Mouse (Mus musculus) hindbrain, embryonic 13.5 days (tissue): ENCODE results near the gene Plch2. TPM values are rescaled to one million over a fixed set of nuclear protein-coding genes. Genes with fewer than 3 reads are reported as not detected.

Source experiments
- ATAC-seq: fragments of 200-750 bp; cut with Nextera tagmentation; 2 replicates; pipeline ENCODE4 v1.8.0; 2017; ENCODE audit warnings: moderate TSS enrichment; ENCODE audit not compliant: low FRiP score
- H3K27ac ChIP-seq: fragments of 300-500 bp; sonication (generic); 2 replicates; pipeline ENCODE4 v1.5.1; 2015; ENCODE audit warnings: inconsistent platforms, mild to moderate bottlenecking, moderate library complexity
- H3K27me3 ChIP-seq: fragments of 300-500 bp; sonication (generic); 2 replicates; pipeline ENCODE4 v1.6.1; 2015; ENCODE audit warnings: mild to moderate bottlenecking, inconsistent platforms
- H3K36me3 ChIP-seq: fragments of 300-500 bp; sonication (generic); 2 replicates; pipeline ENCODE4 v1.6.1; 2015; ENCODE audit warnings: mild to moderate bottlenecking, inconsistent platforms
- H3K4me1 ChIP-seq: fragments of 300-500 bp; sonication (generic); replicated peaks from 2 replicates; pipeline ENCODE4 v1.6.1; 2015; ENCODE audit warnings: inconsistent platforms
- H3K4me2 ChIP-seq: fragments of 300-500 bp; sonication (generic); 2 replicates; pipeline ENCODE4 v1.6.1; 2015; ENCODE audit warnings: inconsistent platforms, mild to moderate bottlenecking, moderate library complexity
- H3K4me3 ChIP-seq: fragments of 300-500 bp; sonication (generic); 2 replicates; pipeline ENCODE4 v1.5.1; 2015; ENCODE audit warnings: mild to moderate bottlenecking, inconsistent platforms
- H3K9ac ChIP-seq: fragments of 300-500 bp; sonication (generic); 2 replicates; pipeline ENCODE4 v1.6.1; 2015; ENCODE audit warnings: mild to moderate bottlenecking, inconsistent platforms
- H3K9me3 ChIP-seq: fragments of 300-500 bp; sonication (generic); 2 replicates; pipeline ENCODE4 v1.6.1; 2016; ENCODE audit warnings: inconsistent platforms
- WGBS: fragments of 180-500 bp; shearing (Covaris S2); methylation state at CpG from one replicate; pipeline ENCODE4 v1.1.7; 2015; 5-methylcytosine and 5-hydroxymethylcytosine counted together
- polyA plus RNA-seq: library from polyadenylated mRNA; unstranded; fragments of >200 nt; fragmentation: Nextera tagmentation; extraction: Ambion mirVana; gene quantifications from 2 replicates; pipeline ENCODE4 v1.2.1, GENCODE M21; 2015

The Plch2 gene
- polyA plus RNA-seq, 1 experiment from 2014 or later: 8.4 TPM

- Histone ChIP-seq H3K4me3 (no peak overlapping the region), H3K27ac (no peak overlapping the region), H3K4me2 (no peak overlapping the region), H3K36me3 (peaks cover 57% of the 10 kb centered on the region), H3K27me3 (0 out of 2 replicates have a peak, but pooled peaks cover under 1% of the 10 kb centered on the region), H3K4me1 (peaks cover 22% of the 10 kb centered on the region), H3K9me3 (no peaks in the 10 kb centered on the region), H3K9ac (peak overlapping the region; percentile 43; the same call in 1 of the 2 replicates)
- ATAC-seq: no peak
- WGBS: 84% methylated on average over 6 of the region's 6 CpGs
Measured at GRCm38 (mm10) chr4:155069191-155069590, 12.6 kb upstream of the Plch2 start.

GRCm38 (mm10) chr4:155068357-155068972, 11.9 kb upstream of the Plch2 start:
- Histone ChIP-seq H3K27me3 (0 out of 2 replicates have a peak, but pooled peaks cover 3% of the 10 kb centered on the region), H3K4me1 (peaks cover 22% of the 10 kb centered on the region), H3K9ac (no peak overlapping the region), H3K9me3 (no peaks in the 10 kb centered on the region), H3K27ac (no peak overlapping the region), H3K4me3 (no peak overlapping the region), H3K4me2 (no peak overlapping the region), H3K36me3 (peaks cover 50% of the 10 kb centered on the region)
- 95% methylated on average over 20 of the region's 20 CpGs for WGBS
- ATAC-seq: no peak

- peaks cover 22% of the 10 kb centered on the region for H3K4me1 ChIP-seq
- 0 out of 2 replicates have a peak, but pooled peaks cover 3% of the 10 kb centered on the region for H3K27me3 ChIP-seq
- under 1% methylated on average over 48 of the region's 48 CpGs for WGBS
- H3K36me3 ChIP-seq: peaks cover 37% of the 10 kb centered on the region
- H3K4me2 ChIP-seq: peak within 1 kb of the TSS; percentile 80
- peak; percentile 92 for ATAC-seq
- H3K9ac ChIP-seq: peak within 1 kb of the TSS; percentile 87
- H3K4me3 ChIP-seq: peak within 1 kb of the TSS; percentile 66
- peak within 1 kb of the TSS; percentile 79 for H3K27ac ChIP-seq
- no peaks in the 10 kb centered on the region for H3K9me3 ChIP-seq
Measured at GRCm38 (mm10) chr4:155066834-155067522, 10.4 kb upstream of the Plch2 start, which contains the start of gene Pex10. Gene Pex10 (plus strand): TSS chr4:155067016.

DNA sequence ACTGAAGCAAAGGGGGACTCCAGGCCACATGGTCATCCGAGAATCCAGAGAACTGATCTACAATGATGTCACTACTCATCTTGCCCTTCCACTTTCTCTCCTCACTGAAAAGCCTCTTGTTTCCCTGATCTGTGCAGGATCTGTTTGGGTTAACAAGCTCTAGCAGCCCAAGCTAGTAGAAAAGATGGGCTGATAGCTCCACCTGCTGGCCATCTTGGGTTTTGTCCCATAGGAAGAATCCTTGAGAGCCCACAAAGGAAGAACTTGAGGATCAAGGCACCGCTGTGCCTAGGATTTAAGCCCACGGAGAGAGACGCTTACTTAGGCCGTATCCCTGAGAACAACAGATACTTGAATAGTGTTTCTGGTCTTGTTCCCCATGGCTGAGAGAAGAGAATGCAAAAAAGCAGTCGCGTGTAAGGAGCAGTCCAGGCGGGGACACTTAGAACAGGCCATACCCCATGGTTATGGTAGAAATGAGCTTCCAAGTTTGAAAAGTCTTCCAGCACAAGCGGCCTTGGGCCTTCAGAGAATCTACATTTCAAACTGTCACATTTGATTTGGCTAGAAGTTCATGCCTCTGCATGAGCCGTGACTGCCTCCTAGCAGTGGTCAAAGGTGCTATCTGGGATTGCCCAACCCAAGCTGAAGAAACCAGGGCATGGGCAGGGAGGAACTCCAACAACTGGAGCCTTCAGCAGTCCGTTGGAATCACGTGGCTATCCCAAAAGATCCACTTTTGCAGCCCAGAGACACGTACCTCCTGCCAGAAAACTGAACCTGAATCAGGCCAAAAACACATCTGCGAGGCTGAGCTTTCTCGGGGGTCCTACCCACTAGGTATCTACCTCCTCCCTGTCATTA, 9.6 kb upstream of the Plch2 start:
- WGBS: 5% methylated on average over 15 of the region's 15 CpGs
- peak; percentile 66 for ATAC-seq
- no peaks in the 10 kb centered on the region for H3K9me3 ChIP-seq
- H3K4me1 ChIP-seq: peaks cover 27% of the 10 kb centered on the region
- H3K4me3 ChIP-seq: peak overlapping the region; percentile 66
- peak overlapping the region; percentile 80 for H3K4me2 ChIP-seq
- 0 out of 2 replicates have a peak, but pooled peaks cover 3% of the 10 kb centered on the region for H3K27me3 ChIP-seq
- H3K9ac ChIP-seq: peak overlapping the region; percentile 53
- H3K27ac ChIP-seq: peak overlapping the region; percentile 79
- peaks cover 29% of the 10 kb centered on the region for H3K36me3 ChIP-seq

GRCm38 (mm10) chr4:155064474-155064873, 7.9 kb upstream of the Plch2 start:
- H3K4me2 ChIP-seq: no peak overlapping the region
- no peak for ATAC-seq
- 75% methylated on average over 2 of the region's 2 CpGs for WGBS
- H3K27ac ChIP-seq: no peak overlapping the region
- H3K36me3 ChIP-seq: peaks cover 12% of the 10 kb centered on the region
- H3K9ac ChIP-seq: no peak overlapping the region
- no peaks in the 10 kb centered on the region for H3K9me3 ChIP-seq
- no peak overlapping the region for H3K4me3 ChIP-seq
- H3K27me3 ChIP-seq: 0 out of 2 replicates have a peak, but pooled peaks cover 8% of the 10 kb centered on the region
- peaks cover 31% of the 10 kb centered on the region for H3K4me1 ChIP-seq

- Histone ChIP-seq H3K27me3 (0 out of 2 replicates have a peak, but pooled peaks cover 8% of the 10 kb centered on the region), H3K4me1 (peaks cover 36% of the 10 kb centered on the region), H3K27ac (no peak overlapping the region), H3K9me3 (no peaks in the 10 kb centered on the region), H3K9ac (no peak overlapping the region), H3K36me3 (peaks cover 6% of the 10 kb centered on the region), H3K4me2 (no peak overlapping the region), H3K4me3 (no peak overlapping the region)
- WGBS: 40% methylated on average over 3 of the region's 3 CpGs
- ATAC-seq: no peak
Measured at GRCm38 (mm10) chr4:155063895-155064294, 7.3 kb upstream of the Plch2 start.

- Histone ChIP-seq H3K36me3 (no peaks in the 10 kb centered on the region), H3K4me1 (peaks cover 32% of the 10 kb centered on the region), H3K27me3 (0 out of 2 replicates have a peak, but pooled peaks cover 11% of the 10 kb centered on the region), H3K9me3 (no peaks in the 10 kb centered on the region), H3K4me3 (no peak overlapping the region), H3K4me2 (no peak overlapping the region), H3K9ac (no peak overlapping the region), H3K27ac (no peak overlapping the region)
- 40% methylated on average over 10 of the region's 10 CpGs for WGBS
- no peak for ATAC-seq
Measured at GRCm38 (mm10) chr4:155058325-155058724, 1.7 kb upstream of the Plch2 start.

DNA sequence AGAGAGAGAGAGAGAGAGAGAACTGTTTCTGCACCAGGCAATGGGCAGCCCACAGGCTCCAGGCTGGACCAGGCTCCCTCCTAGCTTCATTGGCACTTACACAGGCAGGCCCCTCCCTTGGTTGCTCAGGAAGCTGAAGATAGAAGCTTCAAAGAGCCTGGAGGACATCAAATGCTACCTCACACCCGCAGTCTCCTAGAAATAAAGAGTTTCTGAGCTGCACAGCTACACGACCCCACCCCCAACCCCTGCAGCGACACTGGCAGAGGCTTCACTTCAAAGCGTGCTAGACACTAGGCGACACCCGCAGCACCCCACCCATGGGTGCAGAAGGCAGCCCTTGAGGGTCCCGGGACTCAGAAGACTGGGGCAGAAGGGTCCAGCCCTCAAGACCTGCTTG, 6.5 kb downstream of the Plch2 start:
- H3K9ac ChIP-seq: no peak overlapping the region
- no peaks in the 10 kb centered on the region for H3K9me3 ChIP-seq
- no peak overlapping the region for H3K4me3 ChIP-seq
- 0 out of 2 replicates have a peak, but pooled peaks cover 8% of the 10 kb centered on the region for H3K4me1 ChIP-seq
- H3K36me3 ChIP-seq: no peaks in the 10 kb centered on the region
- WGBS: 81% methylated on average over 7 of the region's 7 CpGs
- H3K27me3 ChIP-seq: peaks cover 22% of the 10 kb centered on the region
- H3K4me2 ChIP-seq: no peak overlapping the region
- no peak overlapping the region for H3K27ac ChIP-seq
- no peak for ATAC-seq

DNA sequence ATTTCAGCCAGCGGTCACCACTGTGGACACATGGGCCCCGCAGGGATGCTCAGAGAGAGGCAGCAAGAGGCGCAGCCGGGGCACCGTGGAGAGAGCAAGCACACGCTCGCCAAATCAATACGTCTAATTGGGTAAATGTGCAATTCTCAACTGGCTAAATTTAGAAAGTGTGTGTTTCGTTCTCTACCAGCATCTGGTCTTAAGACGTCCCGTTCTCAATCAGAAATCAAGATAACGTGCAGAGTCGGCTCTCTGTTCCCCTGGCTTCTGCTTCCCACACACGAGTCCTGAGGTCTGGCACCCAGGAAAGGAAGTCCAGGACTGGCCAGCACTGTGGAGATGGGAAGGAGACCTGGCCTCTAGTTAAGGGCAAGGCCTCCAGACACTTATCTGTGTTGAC, 9.9 kb downstream of the Plch2 start:
- no peaks in the 10 kb centered on the region for H3K9me3 ChIP-seq
- no peaks in the 10 kb centered on the region for H3K36me3 ChIP-seq
- no peak for ATAC-seq
- H3K9ac ChIP-seq: no peak overlapping the region
- H3K4me3 ChIP-seq: no peak overlapping the region
- H3K4me1 ChIP-seq: peaks cover 17% of the 10 kb centered on the region
- H3K4me2 ChIP-seq: no peak overlapping the region
- WGBS: 82% methylated on average over 14 of the region's 14 CpGs
- H3K27me3 ChIP-seq: peaks cover 57% of the 10 kb centered on the region
- no peak overlapping the region for H3K27ac ChIP-seq

DNA sequence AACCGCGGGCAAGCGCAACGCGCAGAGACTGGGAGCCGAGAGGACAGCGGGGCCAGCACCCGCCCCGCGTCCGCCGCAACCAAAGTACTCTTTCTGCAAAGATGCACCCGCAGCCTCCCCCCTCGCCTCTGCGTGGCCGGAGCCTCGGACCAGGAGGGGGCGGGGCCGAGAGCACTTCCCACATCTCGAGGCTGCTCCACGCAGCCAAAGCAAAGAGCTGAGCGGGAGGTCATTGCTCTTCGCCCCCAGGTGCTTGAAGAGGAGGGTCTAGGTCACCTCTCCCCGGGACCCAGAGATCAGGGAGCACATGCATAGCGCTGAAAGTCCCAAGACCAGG, 13.3 kb downstream of the Plch2 start:
- peaks cover 41% of the 10 kb centered on the region for H3K4me1 ChIP-seq
- H3K27me3 ChIP-seq: peaks cover 64% of the 10 kb centered on the region
- no peaks in the 10 kb centered on the region for H3K9me3 ChIP-seq
- H3K9ac ChIP-seq: peak overlapping the region; percentile 76
- H3K4me2 ChIP-seq: peak overlapping the region; percentile 87
- H3K4me3 ChIP-seq: peak overlapping the region; percentile 52
- 2% methylated on average over 20 of the region's 25 CpGs for WGBS
- peak; percentile 40 for ATAC-seq
- H3K27ac ChIP-seq: no peak overlapping the region
- H3K36me3 ChIP-seq: no peaks in the 10 kb centered on the region

- peak overlapping the region; percentile 87 for H3K4me2 ChIP-seq
- peak overlapping the region; percentile 52 for H3K4me3 ChIP-seq
- H3K27me3 ChIP-seq: peaks cover 65% of the 10 kb centered on the region
- peak overlapping the region; percentile 76 for H3K9ac ChIP-seq
- no peak overlapping the region for H3K27ac ChIP-seq
- peak; percentile 14 for ATAC-seq
- no peaks in the 10 kb centered on the region for H3K36me3 ChIP-seq
- H3K4me1 ChIP-seq: peaks cover 41% of the 10 kb centered on the region
- H3K9me3 ChIP-seq: no peaks in the 10 kb centered on the region
- WGBS: 2% methylated on average over 63 of the region's 65 CpGs
Measured at GRCm38 (mm10) chr4:155042606-155043288, 13.8 kb downstream of the Plch2 start.
